Mouse (Mus musculus) spleen, adult 2 months (tissue): ENCODE measurements around the gene Ubtfl1. TPM values are rescaled to one million over a fixed set of nuclear protein-coding genes. Genes with fewer than 3 reads are reported as not detected.

Source experiments
- DNase-seq, 2 experiments: peaks; one replicate each; pipeline versions ENCODE4 v3.0.0 to v3.0.0-alpha.2; 2012 to 2021; ENCODE audit warnings: low spot score in 2 of 2, low read depth in 1 of 2
- H3K27ac ChIP-seq: fragments of 200-500 bp; 2 replicates; pipeline ENCODE4 v1.5.1; 2012; ENCODE audit warnings: low read length, inconsistent platforms; ENCODE audit not compliant: insufficient read depth
- H3K27me3 ChIP-seq: fragments of 200-500 bp; 2 replicates; pipeline ENCODE4 v1.6.1; 2012; ENCODE audit warnings: mild to moderate bottlenecking, moderate library complexity, low read length, inconsistent platforms; ENCODE audit not compliant: control insufficient read depth, insufficient read depth
- H3K36me3 ChIP-seq: fragments of 200-500 bp; 2 replicates; pipeline ENCODE4 v1.6.1; 2012; ENCODE audit warnings: mild to moderate bottlenecking, low read length, inconsistent platforms; ENCODE audit not compliant: control insufficient read depth, insufficient read depth
- H3K4me1 ChIP-seq: fragments of 200-500 bp; 2 replicates; pipeline ENCODE4 v1.6.1; 2011; ENCODE audit warnings: inconsistent platforms; ENCODE audit not compliant: control insufficient read depth, insufficient read depth, insufficient read length
- H3K4me3 ChIP-seq: fragments of 200-500 bp; 2 replicates; pipeline ENCODE4 v1.5.1; 2011; ENCODE audit warnings: mild to moderate bottlenecking, inconsistent platforms; ENCODE audit not compliant: insufficient read depth, insufficient read length; ENCODE audit errors: extremely low read depth
- CTCF ChIP-seq: fragments of 200-500 bp; IDR thresholded peaks from 2 replicates; pipeline ENCODE4 v1.5.1; 2011; ENCODE audit warnings: mild to moderate bottlenecking, inconsistent platforms; ENCODE audit not compliant: insufficient read depth, insufficient read length, insufficient replicate concordance; ENCODE audit errors: extremely low read depth
- POLR2A ChIP-seq: fragments of 200-500 bp; IDR thresholded peaks from 2 replicates; pipeline ENCODE4 v1.6.1; 2011; ENCODE audit warnings: low read depth, low read length, inconsistent platforms
- WGBS: fragments of 180-500 bp; shearing (Covaris S2); methylation state at CpG from one replicate; pipeline ENCODE4 v1.1.7; 2018; 5-methylcytosine and 5-hydroxymethylcytosine counted together
- polyA plus RNA-seq: library from polyadenylated mRNA; depleted of rRNA; stranded (reverse); fragments of >200 nt; gene quantifications from 2 replicates; pipeline ENCODE4 v1.2.3, GENCODE M21; 2012; rRNA removed

The Ubtfl1 gene
- polyA plus RNA-seq, 1 experiment: not detected

DNA sequence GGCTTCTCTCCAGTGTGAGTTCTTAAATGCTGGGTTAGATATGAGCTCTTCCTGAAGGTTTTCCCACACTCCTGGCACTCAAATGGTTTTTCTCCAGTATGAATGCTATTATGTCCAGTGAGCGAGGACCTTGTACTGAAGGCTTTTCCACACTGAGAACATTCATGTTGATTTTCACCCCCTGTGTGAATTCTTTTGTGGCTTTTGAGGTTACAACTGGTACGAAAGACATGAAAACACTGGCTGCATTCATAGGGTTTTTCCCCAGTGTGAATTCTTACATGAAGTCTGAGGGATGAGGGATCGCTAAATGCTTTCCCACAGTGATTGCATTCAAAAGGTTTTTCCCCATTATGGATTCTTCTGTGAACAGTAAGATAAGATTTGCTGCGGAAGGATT, 52.3 kb downstream of the Ubtfl1 start:
- no peak overlapping the region for H3K4me3 ChIP-seq
- no peak for DNase-seq
- H3K36me3 ChIP-seq: no peaks in the 10 kb centered on the region; the same call in 1 of the 2 replicates
- no peaks in the 10 kb centered on the region for H3K4me1 ChIP-seq
- H3K27me3 ChIP-seq: no peaks in the 10 kb centered on the region
- H3K27ac ChIP-seq: no peak overlapping the region
- TF ChIP-seq POLR2A: no peak
- TF ChIP-seq CTCF: no peak
- 91% methylated on average over 4 of the region's 4 CpGs for WGBS

Other genes starting within 250 kb of the Ubtfl1 start
- 13.6 and 25.5 TPM in 2 replicates for gene Chordc1, start 112.3 kb upstream of the Ubtfl1 start, polyA plus RNA-seq
- 0.07 TPM in 2 replicates for gene Naalad2, start 1.4 kb upstream of the Ubtfl1 start, polyA plus RNA-seq
- gene Mbd3l2, start 26.2 kb downstream of the Ubtfl1 start, polyA plus RNA-seq: not detected in 2 replicates
- 0.05 and 0.14 TPM in 2 replicates for gene Zfp558, start 73.8 kb downstream of the Ubtfl1 start, polyA plus RNA-seq
- not detected in 2 replicates for gene Mbd3l1, start 73.9 kb downstream of the Ubtfl1 start, polyA plus RNA-seq